Mouse (Mus musculus): ENCODE measurements around the gene Chchd4. TPM values are rescaled to one million over a fixed set of nuclear protein-coding genes. Genes with fewer than 3 reads are reported as not detected.

Gene Chchd4
- polyA plus RNA-seq (2015; fragmentation: Nextera tagmentation; extraction: Ambion mirVana), result 22.2 and 22.3 TPM in 2 replicates

DNA sequence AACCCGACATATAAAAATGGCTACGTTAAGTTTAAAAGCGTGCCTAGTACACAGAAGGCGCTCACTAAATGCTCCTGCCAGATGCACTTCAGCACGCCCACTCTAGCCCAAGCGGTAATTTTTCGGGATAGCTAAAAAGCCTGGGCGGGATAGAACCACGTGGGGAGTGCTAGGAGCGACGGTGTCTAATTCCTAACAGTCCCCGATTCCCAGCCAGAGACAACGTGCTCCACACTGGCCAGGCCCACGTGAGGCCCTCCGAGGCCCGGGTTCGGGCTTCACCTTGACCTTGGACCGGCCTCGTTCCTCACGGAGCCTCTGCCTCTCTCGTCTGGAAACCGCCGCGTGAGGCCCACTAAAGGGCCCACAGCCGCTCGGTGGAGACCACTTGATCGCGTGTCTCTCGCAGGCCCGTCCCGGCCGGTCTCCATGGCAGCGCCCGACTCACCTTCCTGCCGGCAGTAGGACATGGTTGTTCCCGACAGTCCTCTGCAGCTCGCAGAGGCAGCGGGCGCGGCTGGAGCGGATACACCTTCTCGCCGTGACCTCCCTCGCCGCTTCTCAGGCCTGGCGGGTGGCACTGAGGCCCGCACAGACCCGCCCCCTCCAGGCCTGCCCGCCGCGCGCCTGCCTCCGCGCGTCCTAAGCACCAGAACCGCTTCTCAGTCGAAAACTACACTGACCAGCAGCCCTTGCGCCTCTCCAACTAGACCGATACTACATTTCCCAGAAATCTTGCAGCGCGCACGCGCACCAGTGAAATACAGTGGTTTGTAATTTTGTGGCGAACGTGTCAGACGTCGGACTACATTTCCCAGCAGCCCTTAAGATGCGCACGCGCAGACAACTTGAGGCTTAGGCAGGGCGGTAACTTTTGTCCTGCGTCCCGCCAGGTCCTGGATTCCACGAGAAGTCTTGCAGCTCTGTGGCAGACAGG lies at the start of gene Chchd4, which contains the start of gene Tmem43:
Gene Chchd4 (minus strand): TSS at position 679 of the 937 bp plus-strand sequence.
Gene Tmem43 (plus strand): TSS at position 836 of the 937 bp plus-strand sequence.
- under 1% methylated on average over 67 of the region's 74 CpGs for WGBS
- Histone ChIP-seq H3K27me3 (no peaks in the 10 kb centered on the region), H3K36me3 (peaks cover 20% of the 10 kb centered on the region), H3K4me2 (replicated peaks) (peak within 1 kb of the TSS; percentile 76), H3K9ac (peak within 1 kb of the TSS; percentile 85), H3K4me3 (replicated peaks) (peak within 1 kb of the TSS; percentile 87), H3K9me3 (replicated peaks) (no peaks in the 10 kb centered on the region), H3K27ac (replicated peaks) (peak within 1 kb of the TSS; percentile 84), H3K4me1 (peaks cover 23% of the 10 kb centered on the region)
- ATAC-seq (ENCODE audit: insufficient number of reproducible peaks, low FRiP score, low TSS enrichment, low read depth), result peak; percentile 96

DNA sequence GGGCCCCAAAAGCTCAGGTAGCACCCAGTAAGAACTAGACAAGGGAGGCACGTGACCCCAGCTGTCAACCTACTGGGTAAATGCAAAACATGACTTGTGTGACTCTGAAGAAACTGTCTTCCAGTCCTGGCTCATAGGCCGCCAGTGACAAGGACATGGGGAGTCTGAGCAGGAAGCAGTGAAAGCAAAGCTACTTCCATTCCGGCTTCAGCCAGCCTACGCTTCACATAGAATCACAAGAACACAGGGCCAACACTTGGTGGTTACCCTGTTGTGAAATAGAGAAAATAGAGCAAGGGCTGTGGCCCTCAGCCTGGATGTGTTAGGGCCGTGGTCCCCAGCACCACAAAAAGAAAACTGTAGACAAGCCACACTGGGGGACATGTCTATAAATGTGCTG lies 49.5 kb upstream of the Chchd4 start:
- 93% methylated on average over 5 of the region's 5 CpGs for WGBS
- no peak overlapping the region for H3K9ac ChIP-seq
- no peak for ATAC-seq (ENCODE audit: insufficient number of reproducible peaks, low FRiP score, low TSS enrichment, low read depth)
- no peak overlapping the region for H3K27ac ChIP-seq (replicated peaks)
- H3K4me1 ChIP-seq, result 0 out of 2 replicates have a peak, but pooled peaks cover 18% of the 10 kb centered on the region
- H3K4me3 ChIP-seq (replicated peaks), result no peak overlapping the region
- H3K36me3 ChIP-seq, result peaks cover 67% of the 10 kb centered on the region
- no peaks in the 10 kb centered on the region for H3K9me3 ChIP-seq (replicated peaks)
- no peaks in the 10 kb centered on the region for H3K27me3 ChIP-seq
- no peak overlapping the region for H3K4me2 ChIP-seq (replicated peaks)

DNA sequence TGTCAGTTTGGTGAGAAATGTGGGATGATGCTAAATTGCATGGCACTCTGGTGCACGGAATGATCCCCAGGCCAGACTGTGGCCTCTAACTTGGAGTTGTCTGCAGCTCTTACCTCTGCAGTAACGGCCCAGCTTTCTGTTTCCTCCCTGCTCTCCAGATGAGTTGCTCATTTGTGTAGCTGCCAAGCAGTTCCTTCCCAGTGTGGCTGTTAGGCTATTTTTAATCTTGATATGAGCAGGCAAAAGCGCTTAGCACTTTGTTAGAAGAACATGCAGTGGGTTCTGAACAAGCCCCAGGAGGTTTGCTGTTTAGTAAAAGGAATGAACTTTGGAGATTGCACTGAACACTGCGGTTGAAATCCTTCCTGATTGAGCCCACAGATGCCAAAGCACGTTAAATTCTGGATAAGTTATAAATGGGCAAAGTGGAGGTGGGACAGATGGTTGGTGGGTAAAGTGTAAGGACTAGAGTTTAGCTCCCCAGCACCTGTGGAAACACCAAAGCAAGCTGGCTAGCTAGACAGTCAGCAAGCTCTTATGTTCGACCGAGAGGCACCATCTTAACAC lies 45.2 kb upstream of the Chchd4 start:
- H3K27ac ChIP-seq (replicated peaks), result no peak overlapping the region
- peaks cover 25% of the 10 kb centered on the region for H3K4me1 ChIP-seq
- no peak for ATAC-seq (ENCODE audit: insufficient number of reproducible peaks, low FRiP score, low TSS enrichment, low read depth)
- no peak overlapping the region for H3K9ac ChIP-seq
- peaks cover 60% of the 10 kb centered on the region for H3K36me3 ChIP-seq
- H3K4me2 ChIP-seq (replicated peaks), result no peak overlapping the region
- no peaks in the 10 kb centered on the region for H3K27me3 ChIP-seq
- no peak overlapping the region for H3K4me3 ChIP-seq (replicated peaks)
- 91% methylated on average over 7 of the region's 7 CpGs for WGBS
- H3K9me3 ChIP-seq (replicated peaks), result no peaks in the 10 kb centered on the region

DNA sequence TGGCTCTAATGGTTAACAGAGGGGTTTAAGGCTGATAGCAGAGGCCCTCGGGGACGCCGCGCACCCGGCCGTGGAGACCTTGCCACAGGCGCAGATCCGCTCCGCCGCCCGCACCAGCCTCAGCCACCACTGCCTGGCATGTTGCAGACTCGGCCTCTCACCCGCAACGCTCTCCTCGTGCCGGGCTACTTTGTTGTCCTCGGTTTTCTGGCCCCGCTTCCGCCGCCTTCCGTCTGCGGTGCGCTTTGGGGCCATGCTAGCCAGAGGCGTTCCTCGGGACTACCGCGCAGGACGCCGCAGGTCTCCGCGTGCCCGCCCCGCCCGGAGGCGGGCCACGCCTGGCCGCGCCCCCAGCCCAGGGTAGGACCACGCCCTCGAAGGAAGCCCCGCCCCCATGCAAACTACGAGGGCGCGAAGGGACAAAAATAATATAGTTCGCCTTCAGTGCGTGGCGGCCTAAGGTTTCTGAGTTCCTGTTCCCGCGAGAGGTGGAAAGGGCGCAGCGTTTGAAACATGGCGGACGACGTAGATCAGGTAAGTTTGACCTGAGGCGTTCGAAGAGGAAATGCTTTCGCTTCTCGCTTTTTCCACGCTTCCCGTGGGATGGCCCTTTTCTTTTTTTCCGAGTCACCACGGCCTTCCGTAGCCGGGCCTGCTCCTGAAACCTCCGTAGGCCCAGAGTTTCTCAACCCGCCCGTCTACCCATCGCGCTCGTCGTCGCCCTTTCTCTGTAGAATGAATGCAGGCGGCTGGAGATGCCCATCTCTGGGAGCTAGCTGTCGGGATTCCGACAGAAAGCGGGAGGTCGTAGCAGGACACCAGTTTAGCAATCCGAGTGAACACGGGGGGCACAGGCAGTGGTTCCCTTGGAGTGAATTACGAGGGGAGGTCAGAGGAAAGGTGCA lies 42.5 kb upstream of the Chchd4 start, which contains the start of the genes Xpc and Lsm3:
Gene Xpc (minus strand): TSS at position 344 of the 905 bp plus-strand sequence.
Gene Lsm3 (plus strand): TSS at position 384 of the 905 bp plus-strand sequence.
- Histone ChIP-seq H3K27ac (replicated peaks) (peak within 1 kb of the TSS; percentile 78), H3K4me1 (peaks cover 25% of the 10 kb centered on the region), H3K4me3 (replicated peaks) (peak within 1 kb of the TSS; percentile 84), H3K36me3 (peaks cover 33% of the 10 kb centered on the region), H3K27me3 (no peaks in the 10 kb centered on the region), H3K9me3 (replicated peaks) (no peaks in the 10 kb centered on the region), H3K9ac (peak within 1 kb of the TSS; percentile 93), H3K4me2 (replicated peaks) (peak within 1 kb of the TSS; percentile 74)
- WGBS, result under 1% methylated on average over 80 of the region's 80 CpGs
- peak; percentile 96 for ATAC-seq (ENCODE audit: insufficient number of reproducible peaks, low FRiP score, low TSS enrichment, low read depth)

DNA sequence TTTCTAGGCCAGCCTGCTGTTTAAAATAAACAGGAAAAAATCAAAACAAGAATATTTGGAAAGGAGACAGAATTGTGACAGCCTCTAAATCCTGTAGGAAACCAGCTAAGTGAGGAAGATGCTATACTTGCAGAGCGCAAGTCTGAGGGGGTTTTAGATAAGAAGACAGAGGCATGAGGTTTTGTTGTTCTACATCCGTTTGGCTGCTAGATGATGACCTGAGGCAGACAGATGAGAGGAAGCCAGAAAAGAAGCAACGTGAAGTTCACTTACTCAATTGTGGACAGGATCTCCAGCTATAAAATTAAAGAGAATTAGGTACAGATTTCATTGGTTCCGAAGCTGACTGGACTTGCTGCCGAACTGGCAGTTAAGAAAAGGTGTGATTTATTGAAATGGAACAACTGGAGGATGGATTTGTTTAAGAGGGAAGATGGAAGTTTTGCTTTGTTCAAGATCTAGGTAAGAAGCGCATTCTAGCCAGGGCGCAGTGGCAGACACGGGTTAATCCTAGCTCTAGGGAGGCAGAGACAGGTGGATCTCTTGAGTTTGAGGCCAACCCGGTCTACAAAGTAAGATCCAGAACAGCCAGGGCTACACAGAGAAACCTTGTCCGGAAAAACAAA lies 41.5 kb upstream of the Chchd4 start:
- no peak overlapping the region for H3K27ac ChIP-seq (replicated peaks)
- WGBS, result 26% methylated on average over 10 of the region's 10 CpGs
- H3K9ac ChIP-seq, result peak overlapping the region; percentile 93
- H3K27me3 ChIP-seq, result no peaks in the 10 kb centered on the region
- H3K36me3 ChIP-seq, result peaks cover 28% of the 10 kb centered on the region
- H3K4me3 ChIP-seq (replicated peaks), result peak overlapping the region; percentile 84
- H3K9me3 ChIP-seq (replicated peaks), result no peaks in the 10 kb centered on the region
- H3K4me2 ChIP-seq (replicated peaks), result peak overlapping the region; percentile 74
- peaks cover 25% of the 10 kb centered on the region for H3K4me1 ChIP-seq
- ATAC-seq (ENCODE audit: insufficient number of reproducible peaks, low FRiP score, low TSS enrichment, low read depth), result no peak

DNA sequence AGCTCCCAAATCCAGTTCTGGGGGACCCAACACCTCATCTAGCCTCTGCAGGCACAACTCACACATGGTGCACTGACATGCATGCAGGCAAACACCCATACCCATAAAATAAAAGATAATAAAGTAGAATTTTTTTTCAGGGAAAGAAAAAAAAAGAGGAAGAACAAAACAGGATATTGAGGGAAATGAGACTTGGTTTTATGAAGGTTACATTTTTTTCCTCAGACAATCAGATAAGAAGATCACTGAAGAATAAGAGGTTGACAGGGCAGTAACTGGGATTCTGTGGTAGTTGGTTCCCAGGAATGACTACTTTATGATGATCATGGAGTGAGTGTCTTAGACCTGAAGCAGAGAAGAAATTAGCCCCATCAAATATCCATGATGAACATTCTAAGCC lies 40.8 kb upstream of the Chchd4 start:
- Histone ChIP-seq H3K9me3 (replicated peaks) (no peaks in the 10 kb centered on the region), H3K36me3 (peaks cover 22% of the 10 kb centered on the region; the same call in 1 of the 2 replicates), H3K4me3 (replicated peaks) (no peak overlapping the region), H3K9ac (no peak overlapping the region), H3K27ac (replicated peaks) (no peak overlapping the region), H3K4me2 (replicated peaks) (no peak overlapping the region), H3K4me1 (peaks cover 25% of the 10 kb centered on the region), H3K27me3 (no peaks in the 10 kb centered on the region)
- ATAC-seq (ENCODE audit: insufficient number of reproducible peaks, low FRiP score, low TSS enrichment, low read depth), result no peak

DNA sequence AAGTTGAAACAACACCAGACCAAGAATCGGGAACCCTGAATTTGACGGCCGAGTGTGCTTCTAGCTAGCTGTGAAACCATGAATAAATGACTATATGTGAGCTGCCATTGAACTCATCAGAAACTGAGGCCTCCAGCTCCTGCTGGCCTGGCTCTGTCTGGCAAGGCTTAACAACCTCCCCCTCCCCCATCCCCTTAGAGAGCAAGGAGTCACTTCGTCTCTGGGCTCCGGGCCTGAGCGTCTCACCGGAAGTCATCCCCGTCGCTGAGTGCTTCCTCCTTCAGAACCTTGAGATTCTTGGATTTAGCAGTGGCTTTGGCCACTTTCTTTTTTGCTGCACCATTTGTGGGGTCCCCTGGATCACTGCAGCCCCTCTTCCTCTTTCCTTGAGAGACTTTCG lies 36.9 kb upstream of the Chchd4 start:
- H3K9me3 ChIP-seq (replicated peaks), result no peaks in the 10 kb centered on the region
- peaks cover 13% of the 10 kb centered on the region for H3K4me1 ChIP-seq
- H3K4me2 ChIP-seq (replicated peaks), result no peak overlapping the region
- WGBS, result 73% methylated on average over 10 of the region's 10 CpGs
- no peak overlapping the region for H3K4me3 ChIP-seq (replicated peaks)
- H3K27ac ChIP-seq (replicated peaks), result no peak overlapping the region
- no peak for ATAC-seq (ENCODE audit: insufficient number of reproducible peaks, low FRiP score, low TSS enrichment, low read depth)
- peaks cover 41% of the 10 kb centered on the region for H3K36me3 ChIP-seq
- H3K27me3 ChIP-seq, result no peaks in the 10 kb centered on the region
- no peak overlapping the region for H3K9ac ChIP-seq

DNA sequence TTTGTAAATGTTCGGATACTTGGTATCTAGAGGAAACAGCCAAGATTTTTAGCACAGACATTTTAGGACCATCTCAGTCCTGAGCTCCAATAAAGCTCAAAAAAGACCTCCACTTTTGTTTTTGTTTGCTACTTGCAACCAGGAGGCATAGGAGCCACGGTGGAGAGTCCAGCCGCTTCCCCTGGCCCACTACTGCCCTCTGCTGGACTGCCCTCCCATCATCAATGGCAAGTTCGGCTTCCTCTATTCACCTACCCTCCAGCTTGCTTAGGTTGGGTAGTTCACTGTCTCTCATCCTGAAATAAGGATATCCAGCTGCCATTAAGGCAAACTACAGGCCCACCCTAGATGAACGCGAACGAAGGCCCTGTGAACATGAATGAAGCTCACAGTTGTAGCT lies 36.0 kb upstream of the Chchd4 start:
- peaks cover 50% of the 10 kb centered on the region for H3K36me3 ChIP-seq
- peaks cover 5% of the 10 kb centered on the region; the same call in 1 of the 2 replicates for H3K4me1 ChIP-seq
- WGBS, result 39% methylated on average over 7 of the region's 7 CpGs
- no peak overlapping the region for H3K27ac ChIP-seq (replicated peaks)
- H3K9me3 ChIP-seq (replicated peaks), result no peaks in the 10 kb centered on the region
- no peak for ATAC-seq (ENCODE audit: insufficient number of reproducible peaks, low FRiP score, low TSS enrichment, low read depth)
- H3K9ac ChIP-seq, result no peak overlapping the region
- no peak overlapping the region for H3K4me2 ChIP-seq (replicated peaks)
- no peak overlapping the region for H3K4me3 ChIP-seq (replicated peaks)
- H3K27me3 ChIP-seq, result no peaks in the 10 kb centered on the region

DNA sequence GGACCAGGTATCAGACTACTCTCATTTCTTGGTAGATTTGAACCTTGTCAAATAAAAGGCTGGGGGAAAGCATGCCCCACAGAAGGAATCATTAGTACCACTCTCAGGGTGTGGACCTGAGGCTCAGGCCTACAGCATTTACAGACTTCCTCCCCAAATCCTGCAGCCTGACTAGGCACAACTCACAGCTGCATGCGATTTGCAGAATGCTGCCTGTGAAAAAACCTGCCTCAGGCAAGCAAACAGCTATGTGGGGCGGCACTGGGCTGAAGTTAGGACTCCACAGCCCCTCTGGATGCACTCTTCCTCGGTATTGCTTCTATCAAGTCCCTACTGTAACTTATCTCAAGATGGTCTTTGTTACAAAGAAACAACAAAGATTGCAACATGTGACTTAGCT lies 34.7 kb upstream of the Chchd4 start:
- H3K27ac ChIP-seq (replicated peaks), result 0 out of 2 replicates have a peak overlapping the region, but pooled peaks have one; percentile 17
- no peak overlapping the region for H3K4me3 ChIP-seq (replicated peaks)
- H3K9me3 ChIP-seq (replicated peaks), result no peaks in the 10 kb centered on the region
- H3K4me2 ChIP-seq (replicated peaks), result no peak overlapping the region
- H3K36me3 ChIP-seq, result peaks cover 63% of the 10 kb centered on the region
- WGBS, result 45% methylated on average over 3 of the region's 3 CpGs
- no peak overlapping the region for H3K9ac ChIP-seq
- H3K27me3 ChIP-seq, result no peaks in the 10 kb centered on the region
- ATAC-seq (ENCODE audit: insufficient number of reproducible peaks, low FRiP score, low TSS enrichment, low read depth), result no peak
- H3K4me1 ChIP-seq, result no peaks in the 10 kb centered on the region

DNA sequence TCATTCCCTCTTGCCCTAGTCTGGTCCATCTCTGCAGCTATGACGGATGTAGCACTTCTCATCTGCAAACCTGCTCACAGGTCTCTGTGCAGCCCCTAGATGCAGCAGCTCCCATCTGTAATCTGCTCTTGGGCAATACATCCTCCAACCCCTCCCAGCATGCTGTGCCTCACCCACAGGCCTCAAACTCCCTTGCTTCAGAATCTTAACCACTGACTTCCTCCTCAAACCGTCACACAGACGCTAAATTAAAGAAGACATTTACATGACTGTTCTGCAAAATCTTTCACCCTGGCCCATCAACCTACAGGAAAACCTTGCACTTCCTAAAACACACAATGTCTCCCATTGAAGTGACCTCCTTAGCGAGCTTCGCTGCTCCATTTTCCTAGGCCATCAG lies 32.7 kb upstream of the Chchd4 start:
- Histone ChIP-seq H3K4me2 (replicated peaks) (no peak overlapping the region), H3K27me3 (no peaks in the 10 kb centered on the region), H3K27ac (replicated peaks) (no peak overlapping the region), H3K4me3 (replicated peaks) (no peak overlapping the region), H3K4me1 (no peaks in the 10 kb centered on the region), H3K9me3 (replicated peaks) (no peaks in the 10 kb centered on the region), H3K9ac (no peak overlapping the region), H3K36me3 (peaks cover 81% of the 10 kb centered on the region)
- 85% methylated on average over 5 of the region's 5 CpGs for WGBS
- ATAC-seq (ENCODE audit: insufficient number of reproducible peaks, low FRiP score, low TSS enrichment, low read depth), result no peak
